ENCODE assay signal across 10 mouse cellular contexts in the genomic region with DNA sequence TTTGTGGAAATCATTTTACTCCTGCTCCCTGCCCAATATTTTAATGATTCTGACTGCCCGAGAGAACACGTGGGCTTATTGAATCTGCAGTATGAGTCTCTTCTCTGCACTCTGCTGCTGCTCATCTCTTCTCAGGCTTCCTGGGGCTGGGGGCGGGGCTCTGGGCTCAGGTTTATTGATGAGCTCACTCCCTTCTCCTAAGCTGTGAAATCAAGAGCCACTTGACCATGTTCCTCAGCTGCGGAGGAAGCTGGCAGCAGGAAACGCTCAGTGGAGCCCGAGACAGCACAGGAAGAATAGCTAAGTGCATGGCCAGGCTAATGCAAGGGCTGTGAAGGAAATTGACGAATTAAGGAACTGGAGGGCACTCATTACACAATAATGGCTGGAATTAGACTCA. TPM values are rescaled to one million over a fixed set of nuclear protein-coding genes. Genes with fewer than 3 reads are reported as not detected.
DNase-seq lines count a peak whose midpoint lies in the region; ATAC-seq lines count a peak whose summit lies in the region.
"Had no signal": no experiment of that assay in that cellular context is flagged by ENCODE, and none has a peak within 500 bp of the region (broad histone marks: within the 10 kb centered on the region; RNA-seq: fewer than 3 reads in every experiment).

No protein-coding gene starts in this region.

- intact Hi-C loops in heart, postnatal 25 days (cut with DNase I) = no loop called here

- H3K9me3 ChIP-seq in forebrain, embryonic 10.5 days = no peaks in the 10 kb centered on the region
- no peaks in the 10 kb centered on the region for H3K9me3 ChIP-seq in forebrain, embryonic 11.5 days (ENCODE audit: control insufficient read depth, low read length)
- H3K9me3 ChIP-seq: liver, embryonic 13.5 days had no signal

- no peaks in the 10 kb centered on the region for H3K27me3 ChIP-seq in forebrain, embryonic 10.5 days (ENCODE audit: poor library complexity, severe bottlenecking)
- H3K27me3 ChIP-seq in forebrain, embryonic 11.5 days (ENCODE audit: control insufficient read depth, insufficient read depth, low read length) = no peaks in the 10 kb centered on the region
- H3K27me3 ChIP-seq: liver, embryonic 13.5 days had no signal

- H3K36me3 ChIP-seq in forebrain, embryonic 10.5 days (replicated peaks) = no peaks in the 10 kb centered on the region
- no peaks in the 10 kb centered on the region for H3K36me3 ChIP-seq in forebrain, embryonic 11.5 days (ENCODE audit: control insufficient read depth, insufficient read depth, low read length)
- H3K36me3 ChIP-seq: liver, embryonic 13.5 days had no signal

- peak; percentile 20 for DNase-seq in forebrain, embryonic 10.5 days (ENCODE audit: extremely low spot score, low spot score)
- DNase-seq in forebrain, embryonic 11.5 days (ENCODE audit: low spot score) = no peak
- peak; percentile 48 to 53 for DNase-seq in right cerebral cortex, adult 2 months (ENCODE audit: low spot score in 2 of 2)
- DNase-seq in right cerebral cortex, postnatal 4 days = no peak
- DNase-seq in lung, postnatal 10 days = peak; percentile 9
- no peak for DNase-seq in adipocyte (ENCODE audit: low spot score)
- no peak for DNase-seq in heart, postnatal 25 days (ENCODE audit: low spot score)
- DNase-seq in ovary, adult 18-20 months (ENCODE audit: low spot score) = no peak
- DNase-seq: liver, embryonic 13.5 days had no signal

- H3K4me3 ChIP-seq in forebrain, embryonic 10.5 days = no peak overlapping the region
- no peak overlapping the region for H3K4me3 ChIP-seq in forebrain, embryonic 11.5 days (ENCODE audit: low read depth, low read length)
- H3K4me3 ChIP-seq: heart, adult 2 months; liver, embryonic 13.5 days had no signal

- no peak overlapping the region for H3K9ac ChIP-seq in forebrain, embryonic 11.5 days (ENCODE audit: low read length)
- H3K9ac ChIP-seq: liver, embryonic 13.5 days had no signal

- H3K27ac ChIP-seq in forebrain, embryonic 10.5 days = no peak overlapping the region
- no peak overlapping the region for H3K27ac ChIP-seq in forebrain, embryonic 11.5 days (ENCODE audit: low read depth, low read length)
- H3K27ac ChIP-seq: heart, adult 2 months; liver, embryonic 13.5 days had no signal

- 36% methylated on average over 7 of the region's 7 CpGs for WGBS in forebrain, embryonic 10.5 days
- 34% methylated on average over 7 of the region's 7 CpGs for WGBS in forebrain, embryonic 11.5 days

- peaks cover 5% of the 10 kb centered on the region; the same call in 1 of the 2 replicates for H3K4me1 ChIP-seq in forebrain, embryonic 10.5 days
- H3K4me1 ChIP-seq in forebrain, embryonic 11.5 days (replicated peaks; ENCODE audit: control insufficient read depth, insufficient read depth, low read length) = no peaks in the 10 kb centered on the region
- H3K4me1 ChIP-seq: liver, embryonic 13.5 days had no signal

- no peak overlapping the region for H3K4me2 ChIP-seq in forebrain, embryonic 11.5 days (ENCODE audit: low read depth, low read length, severe bottlenecking)
- H3K4me2 ChIP-seq: liver, embryonic 13.5 days had no signal

- ATAC-seq in forebrain, embryonic 11.5 days (replicated peaks; ENCODE audit: low FRiP score) = no peak; the same call in 1 of the 2 replicates

RNA-seq across cellular contexts. Expression of a gene that starts 56.5 kb away (rescaled TPM):
- polyA plus RNA-seq in forebrain, embryonic 10.5 days (2016; fragmentation: Nextera tagmentation; extraction: Ambion mirVana) = 0.35 and 0.41 TPM in 2 replicates
- polyA plus RNA-seq in forebrain, embryonic 11.5 days (2014; fragmentation: Nextera tagmentation; extraction: Ambion mirVana) = 1.2 and 1.5 TPM in 2 replicates
- under 1 TPM in 1 of 2 experiments, not detected in 1; 0.36 TPM for total RNA-seq in heart, postnatal 25 days (2021)
- polyA plus RNA-seq: liver, embryonic 13.5 days had no signal

Comparison
In these comparisons a context has a peak if more than half of its experiments do, and no peak if none do; other contexts are left out.
1. DNase-seq: peak in forebrain, embryonic 10.5 days (single experiment), right cerebral cortex, adult 2 months (2 of 2) and lung, postnatal 10 days (single experiment); none in forebrain, embryonic 11.5 days (single experiment), right cerebral cortex, postnatal 4 days (single experiment), adipocyte (single experiment), heart, postnatal 25 days (single experiment) and ovary, adult 18-20 months (single experiment).